Mouse (Mus musculus) left cerebral cortex, postnatal 4 days (tissue): ENCODE measurements around the gene Trmt10c. TPM values are rescaled to one million over a fixed set of nuclear protein-coding genes. Genes with fewer than 3 reads are reported as not detected.
"Not testable (repeated sequence)": the region's sequence is repeated elsewhere in the genome, so short reads cannot be mapped to it uniquely, and the experiment has no call there.

Experiments used
- DNase-seq: peaks from one replicate; pipeline ENCODE4 v3.0.0-alpha.2; 2022
- intact Hi-C: fragments of 180-260 bp; cut with DNase I; formaldehyde crosslinking; loops from one replicate; pipeline ENCODE4 v1.15.1; 2025
- total RNA-seq, 2 experiments: library from RNA; stranded (reverse); gene quantifications; 2 replicates each; pipeline ENCODE4 v1.2.3; 2021

Gene Trmt10c
- total RNA-seq, result 10 to 100 TPM; 10.3 to 11.2 TPM

- intact Hi-C loops, result no loop called here
- peak; percentile 96 for DNase-seq
Observed at GRCm38 (mm10) chr16:56037138-56038010, at the start of gene Trmt10c. TSS of gene Trmt10c (minus strand) at chr16:56037819.

- intact Hi-C loops, result no loop called here
- no peak for DNase-seq
Observed at GRCm38 (mm10) chr16:56086336-56086735, 48.7 kb upstream of the Trmt10c start.

- no peak for DNase-seq
- intact Hi-C loops, result no loop called here
Observed at GRCm38 (mm10) chr16:56081691-56082090, 44.1 kb upstream of the Trmt10c start.

- intact Hi-C loops, result loop anchor here (5.0 kb wide), 1 partner anchor 112 kb away; the partner anchor contains the start of gene Rpl24
- no peak for DNase-seq
Observed at GRCm38 (mm10) chr16:56079419-56079818, 41.8 kb upstream of the Trmt10c start.

GRCm38 (mm10) chr16:56076121-56076869, 38.7 kb upstream of the Trmt10c start:
- intact Hi-C loops, result loop anchor here (5.0 kb wide), 1 partner anchor 109 kb away; the partner anchor contains the start of gene Rpl24
- peak; percentile 11 for DNase-seq

GRCm38 (mm10) chr16:56075222-56076111, 37.8 kb upstream of the Trmt10c start:
- peak; percentile 94 for DNase-seq
- intact Hi-C loops, result loop anchor here (5.0 kb wide), 1 partner anchor 108 kb away; the partner anchor contains the start of gene Rpl24

- intact Hi-C loops, result no loop called here
- DNase-seq, result no peak
Observed at GRCm38 (mm10) chr16:56074565-56074964, 36.9 kb upstream of the Trmt10c start.

GRCm38 (mm10) chr16:56074122-56074521, 36.5 kb upstream of the Trmt10c start:
- intact Hi-C loops, result no loop called here
- DNase-seq, result no peak

GRCm38 (mm10) chr16:56073150-56073549, 35.5 kb upstream of the Trmt10c start:
- intact Hi-C loops, DNase-seq: not testable (repeated sequence)

- intact Hi-C loops, result no loop called here
- no peak for DNase-seq
Observed at GRCm38 (mm10) chr16:56072533-56072932, 34.9 kb upstream of the Trmt10c start.

GRCm38 (mm10) chr16:56071317-56072232, 34.0 kb upstream of the Trmt10c start:
- no peak for DNase-seq
- intact Hi-C loops, result no loop called here

- DNase-seq, result no peak
- intact Hi-C loops, result no loop called here
Observed at GRCm38 (mm10) chr16:56068523-56069070, 31.0 kb upstream of the Trmt10c start.

- intact Hi-C loops, result no loop called here
Observed at GRCm38 (mm10) chr16:56066113-56066512, 28.5 kb upstream of the Trmt10c start.

GRCm38 (mm10) chr16:56064334-56064990, 26.8 kb upstream of the Trmt10c start:
- DNase-seq, result peak; percentile 57
- intact Hi-C loops, result no loop called here

More at GRCm38 (mm10) chr16:56066113-56066512, 28.5 kb upstream of the Trmt10c start:
- DNase-seq, result no peak

- no peak for DNase-seq
- intact Hi-C loops, result no loop called here
Observed at GRCm38 (mm10) chr16:56062981-56063380, 25.4 kb upstream of the Trmt10c start.

- no peak for DNase-seq
- intact Hi-C loops, result no loop called here
Observed at GRCm38 (mm10) chr16:56061995-56062594, 24.5 kb upstream of the Trmt10c start.

GRCm38 (mm10) chr16:56058151-56058550, 20.5 kb upstream of the Trmt10c start:
- intact Hi-C loops, result no loop called here
- no peak for DNase-seq

GRCm38 (mm10) chr16:56056944-56057590, 19.4 kb upstream of the Trmt10c start:
- intact Hi-C loops, result no loop called here
- DNase-seq, result no peak
